Mouse (Mus musculus) brain, embryonic 18.5 days (tissue): ENCODE measurements around the gene St5.

Experiments used
- DNase-seq: peaks from one replicate; pipeline ENCODE4 v3.0.0-alpha.2; 2012; ENCODE audit warnings: low read depth, low spot score

The St5 gene

DNA sequence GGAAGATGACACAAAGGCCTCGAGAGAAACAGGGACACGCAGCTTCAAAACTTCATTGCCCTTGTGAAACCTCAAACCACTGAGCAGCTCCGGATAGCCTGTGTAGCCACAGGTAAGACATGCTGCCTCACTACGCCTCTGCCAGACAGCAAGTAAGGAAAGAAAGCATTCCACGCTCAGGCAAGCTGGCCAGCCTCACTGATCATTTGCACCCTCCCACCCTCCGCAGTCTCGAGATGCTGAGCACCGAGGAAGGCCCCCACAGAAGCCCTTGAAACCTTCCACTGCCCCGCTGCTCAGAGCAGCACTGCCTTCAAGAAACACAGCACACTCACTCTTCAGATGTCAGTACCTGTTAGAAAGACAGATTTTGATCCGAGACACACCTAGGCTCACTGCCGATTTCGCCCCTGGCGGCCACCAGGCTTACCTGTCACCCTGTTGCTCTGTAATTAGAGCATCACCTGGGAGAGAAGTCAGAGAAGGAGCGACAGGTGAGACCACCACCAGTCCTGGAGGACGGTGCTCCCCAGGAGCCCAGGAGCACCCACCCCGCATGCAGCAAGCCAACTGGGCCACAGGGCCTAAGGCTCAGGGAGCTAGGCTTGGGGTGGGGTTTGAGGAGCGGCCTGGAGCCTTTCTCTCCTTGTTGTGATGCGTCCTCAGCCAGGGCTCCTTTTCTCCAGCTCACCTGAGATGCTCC lies 210.6 kb downstream of the St5 start:
- DNase-seq: no peak

DNA sequence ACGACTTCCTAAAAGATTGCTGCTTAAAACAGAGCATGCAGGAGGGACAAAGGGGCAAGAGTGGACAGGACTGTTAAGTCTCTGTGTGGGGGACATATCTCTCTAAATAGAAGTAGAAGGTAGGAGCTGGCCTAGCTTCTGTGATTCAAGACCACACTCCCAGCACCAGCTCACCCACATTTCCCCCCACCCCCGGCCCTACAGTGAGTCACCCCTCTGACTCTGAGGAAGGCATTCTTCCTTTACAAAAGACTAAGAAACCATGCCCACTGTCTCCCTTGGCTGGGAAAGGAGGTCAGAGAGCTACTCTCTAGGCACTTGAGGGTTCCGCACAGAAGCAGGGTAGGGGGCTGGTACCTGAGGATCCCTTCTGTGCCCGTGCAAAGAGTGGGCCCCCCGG lies 219.2 kb downstream of the St5 start:
- no peak for DNase-seq

DNA sequence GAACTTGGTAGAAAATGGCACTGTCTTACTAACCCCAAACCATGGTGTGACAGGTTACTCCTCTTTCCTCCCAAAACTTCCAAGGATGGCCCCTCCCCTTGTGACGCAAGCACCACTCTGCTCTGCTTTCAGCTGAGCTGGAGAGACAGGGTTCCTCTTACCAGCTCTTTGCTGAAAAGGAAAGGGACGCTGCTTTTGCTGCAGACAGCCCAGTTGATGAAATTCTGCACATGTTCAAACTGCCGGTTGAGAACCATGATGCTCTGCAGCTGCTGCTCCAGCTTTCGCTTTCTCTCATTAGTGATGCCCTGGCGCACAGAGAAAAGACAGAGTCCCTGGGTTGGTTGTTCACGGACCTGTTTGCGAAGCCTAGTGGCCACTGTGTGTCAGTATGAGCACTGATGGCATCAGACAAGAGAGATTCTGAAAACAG lies 222.6 kb downstream of the St5 start:
- no peak for DNase-seq

- no peak for DNase-seq
Measured at GRCm38 (mm10) chr7:109477926-109478325, 225.5 kb downstream of the St5 start.
